Mouse (Mus musculus) erythroid progenitor cell, adult 5-6 weeks (primary cell): ENCODE results near the gene Haghl. TPM values are rescaled to one million over a fixed set of nuclear protein-coding genes. Genes with fewer than 3 reads are reported as not detected.
"Not testable (repeated sequence)": the region's sequence is repeated elsewhere in the genome, so short reads cannot be mapped to it uniquely, and the experiment has no call there.

Experiments used
- ATAC-seq: replicated peaks from 2 replicates; pipeline ENCODE4 v1.8.0; 2016; ENCODE audit warnings: moderate number of reproducible peaks, mild to moderate bottlenecking, moderate TSS enrichment, inconsistent platforms; ENCODE audit not compliant: poor library complexity, low FRiP score, severe bottlenecking
- total RNA-seq, 2 experiments: library from RNA; stranded (forward) in 1 of 2; stranded (reverse) in 1 of 2; fragments of 150-400 nt in 1 of 2; fragments of 186-747, 209-891 nt in 1 of 2; gene quantifications; 2 replicates each; pipeline versions ENCODE4 v1.2.3 to v1.2.4; 2015 to 2017; ENCODE audit warnings: low replicate concordance in 2 of 2

The Haghl gene
- total RNA-seq, 2 experiments from 2014 or later = 6.0 to 9.6 TPM

DNA sequence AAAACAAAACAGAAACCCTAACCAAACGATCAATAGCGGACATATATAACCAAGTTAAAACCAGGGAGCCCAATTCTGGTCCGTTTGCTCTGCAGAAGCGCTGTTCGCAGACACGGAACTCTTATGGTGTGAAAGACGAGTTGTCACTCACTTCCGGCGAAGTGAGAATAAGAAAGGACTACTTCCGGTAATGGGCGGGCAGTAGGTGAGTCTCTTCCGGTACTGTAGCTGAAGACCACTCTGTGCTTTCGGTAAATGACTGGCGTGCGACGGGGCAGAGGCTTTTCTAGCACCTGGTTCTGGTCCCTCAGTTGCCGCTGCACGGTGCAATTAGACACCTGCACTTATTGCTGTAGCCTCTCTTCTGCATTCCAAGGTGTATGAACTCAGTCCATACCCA lies 38.0 kb upstream of the Haghl start, which contains the start of gene Wdr24:
Gene Wdr24 (plus strand): TSS at position 176 of the 400 bp plus-strand sequence.
- ATAC-seq = peak; percentile 88

- ATAC-seq = peak; percentile 72
Observed at GRCm38 (mm10) chr17:25818851-25819780, 33.6 kb upstream of the Haghl start.

DNA sequence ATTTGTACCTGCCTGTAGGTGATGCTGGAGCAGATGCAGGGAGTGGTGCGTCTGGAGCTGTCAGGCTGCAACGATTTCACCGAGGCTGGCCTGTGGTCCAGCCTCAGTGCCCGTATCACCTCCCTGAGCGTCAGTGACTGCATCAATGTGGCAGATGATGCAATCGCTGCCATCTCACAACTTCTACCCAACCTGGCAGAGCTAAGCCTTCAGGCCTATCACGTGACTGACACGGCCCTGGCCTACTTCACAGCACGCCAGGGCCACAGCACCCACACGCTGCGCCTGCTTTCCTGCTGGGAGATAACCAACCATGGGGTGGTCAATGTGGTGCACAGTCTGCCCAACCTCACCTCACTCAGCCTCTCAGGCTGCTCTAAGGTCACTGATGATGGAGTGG lies 32.2 kb upstream of the Haghl start:
- ATAC-seq = no peak

DNA sequence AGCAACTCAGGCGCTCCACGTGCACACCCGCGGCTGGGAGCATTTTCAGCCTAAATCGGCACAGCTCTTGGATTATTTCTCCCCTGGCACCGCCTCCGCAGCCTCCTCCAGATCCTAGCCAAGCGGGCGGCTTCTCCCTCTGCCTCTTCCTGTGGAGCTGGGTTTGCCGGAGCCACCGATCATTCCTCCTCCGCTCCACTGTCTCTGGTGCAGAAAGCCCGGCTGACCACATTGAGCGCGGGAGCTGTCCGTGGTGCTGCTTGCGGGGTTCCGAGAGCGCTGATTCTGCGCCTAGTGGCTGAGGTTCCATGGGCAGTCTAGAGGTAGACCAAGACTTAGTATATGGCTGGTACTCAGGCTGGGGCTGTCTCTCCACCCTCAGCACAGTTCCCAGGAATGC lies 28.0 kb upstream of the Haghl start:
- peak; percentile 45 for ATAC-seq

DNA sequence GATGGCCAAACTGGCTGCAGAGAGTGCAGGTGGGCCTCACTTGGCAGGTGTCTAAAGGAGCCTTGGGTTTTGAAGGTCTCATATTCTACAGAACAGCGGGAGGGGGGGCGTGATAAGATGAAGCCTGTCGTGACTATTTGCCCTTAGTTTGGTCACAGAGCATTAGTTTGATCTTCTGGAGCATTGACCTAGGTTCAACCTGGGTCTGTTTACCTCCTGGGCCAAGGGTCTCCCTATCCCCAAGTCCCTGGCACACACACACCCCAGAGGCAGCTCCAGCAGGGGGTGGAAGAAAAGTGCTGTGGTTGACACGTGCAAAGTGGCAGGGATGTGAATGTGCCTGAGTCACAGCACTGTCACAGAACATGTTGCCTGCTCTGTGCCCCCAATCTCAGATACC lies 25.4 kb upstream of the Haghl start:
- no peak for ATAC-seq

- ATAC-seq = no peak
Observed at GRCm38 (mm10) chr17:25809606-25810340, 24.3 kb upstream of the Haghl start.

GRCm38 (mm10) chr17:25808789-25809605 lies 23.5 kb upstream of the Haghl start, which contains the start of gene Fbxl16:
Fbxl16 (plus strand) TSS chr17:25809085.
- no peak for ATAC-seq

DNA sequence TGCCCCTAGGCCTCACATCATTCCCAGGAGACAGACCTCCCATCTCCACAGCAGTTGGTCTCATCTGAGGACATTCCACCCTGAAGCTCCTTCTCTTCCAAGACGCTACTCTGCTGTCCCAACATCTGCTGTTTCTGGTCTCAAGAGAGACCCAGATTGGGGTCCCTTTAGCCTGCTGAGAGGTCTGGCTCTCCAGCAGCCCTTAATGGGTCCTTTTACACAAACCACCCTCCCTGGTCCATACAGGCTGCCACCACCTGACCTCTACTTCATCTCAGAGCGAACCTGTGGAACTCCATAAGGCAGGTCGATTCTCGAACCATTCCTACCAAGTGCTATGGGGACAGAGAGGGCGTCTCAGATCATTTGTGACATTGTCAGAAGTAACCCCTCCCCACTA lies 22.6 kb upstream of the Haghl start:
- no peak for ATAC-seq

- not testable (repeated sequence) for ATAC-seq
Observed at GRCm38 (mm10) chr17:25807452-25807851, 22.0 kb upstream of the Haghl start.

DNA sequence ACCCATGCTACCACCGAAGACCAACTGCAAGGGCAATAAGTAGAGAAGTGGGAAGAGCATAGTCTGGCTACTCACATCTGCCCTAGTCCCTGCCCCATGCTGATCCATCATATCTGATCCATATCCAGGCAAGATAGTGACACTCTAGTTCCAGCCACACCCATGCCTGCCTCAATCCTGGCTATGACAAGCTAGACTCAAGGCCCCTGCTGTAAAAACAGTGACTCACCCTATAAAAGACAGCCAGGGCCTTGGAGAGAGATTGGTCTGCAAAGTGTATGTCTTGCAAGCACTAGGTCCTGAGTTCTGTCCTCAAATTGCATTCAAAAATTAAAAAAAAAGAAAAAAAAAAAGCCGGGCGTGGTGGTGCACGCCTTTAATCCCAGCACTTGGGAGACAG lies 21.0 kb upstream of the Haghl start:
- ATAC-seq = no peak

GRCm38 (mm10) chr17:25802825-25803517 lies 17.5 kb upstream of the Haghl start:
- ATAC-seq = no peak

DNA sequence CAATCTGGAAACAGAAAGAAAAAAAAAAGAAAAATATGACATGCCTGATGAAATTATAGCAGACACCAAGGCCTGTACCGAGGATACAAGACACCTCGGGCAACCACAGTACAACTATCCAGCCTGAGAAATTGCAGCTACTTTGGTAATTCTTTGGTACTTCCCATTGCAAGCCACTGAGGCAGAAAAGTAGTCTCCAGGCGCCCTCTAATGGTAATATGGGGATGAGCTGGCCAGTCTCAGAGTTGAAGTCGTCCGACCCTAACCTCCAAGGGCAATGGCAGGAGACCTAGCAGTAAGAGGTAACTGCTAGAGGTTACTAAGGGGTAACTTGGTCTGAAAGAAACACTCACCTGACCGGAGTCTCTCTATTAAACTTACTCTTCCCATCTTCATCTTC lies 15.6 kb upstream of the Haghl start:
- peak; percentile 68 for ATAC-seq

DNA sequence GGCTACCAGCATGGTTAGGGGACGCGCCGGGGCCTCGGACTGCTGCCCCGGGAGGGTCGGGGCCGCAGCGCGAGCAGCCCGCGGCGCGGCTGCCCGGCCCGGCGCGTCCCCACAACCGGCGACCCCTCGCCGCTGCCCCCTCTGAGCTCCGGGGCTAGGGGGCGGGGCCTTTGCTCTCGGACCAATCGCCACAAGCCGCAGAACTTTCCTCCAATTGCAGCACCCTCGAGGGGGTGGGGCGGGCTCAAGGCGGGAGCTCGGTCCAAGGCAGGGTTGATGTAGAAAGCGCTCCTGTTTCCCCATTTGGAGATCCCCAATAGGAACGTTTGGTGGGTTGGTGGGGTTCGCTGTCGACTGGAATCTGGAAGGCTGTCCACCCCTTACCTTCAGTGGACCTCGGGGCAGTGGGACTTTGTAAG lies 11.5 kb upstream of the Haghl start, which contains the start of gene Metrn:
Gene Metrn (minus strand): TSS at position 186 of the 419 bp plus-strand sequence.
- peak; percentile 83 for ATAC-seq

DNA sequence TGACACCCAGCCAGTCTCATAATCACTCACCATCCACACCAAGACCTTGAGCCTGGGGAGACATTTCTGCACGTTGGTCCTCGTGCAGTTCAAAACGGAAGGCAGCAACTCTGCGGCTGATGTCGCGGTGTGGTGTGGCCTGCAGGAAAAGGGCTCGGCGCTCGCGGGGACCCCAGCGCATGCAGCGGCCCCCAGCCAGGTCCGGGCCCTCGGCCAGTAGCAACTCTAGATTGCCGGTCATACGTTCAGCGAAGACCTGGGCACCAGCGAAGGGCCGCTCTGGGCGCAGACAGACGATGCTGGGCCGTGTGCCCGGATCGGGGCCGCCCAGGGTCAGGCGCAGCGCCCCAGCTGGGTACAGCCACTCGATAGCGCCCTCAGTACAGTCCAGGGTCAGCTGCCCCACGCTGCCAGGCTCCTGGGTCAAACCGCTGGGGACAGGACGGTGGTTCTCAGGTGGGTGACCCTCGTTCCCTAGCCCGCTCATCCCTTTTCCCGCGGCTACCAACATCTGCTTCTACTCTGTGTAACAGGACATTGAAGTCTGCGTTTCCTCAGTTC lies 10.8 kb upstream of the Haghl start:
- ATAC-seq = no peak

- no peak for ATAC-seq
Observed at GRCm38 (mm10) chr17:25795609-25796092, 10.2 kb upstream of the Haghl start, which contains the start of gene AC134908.4. AC134908.4 (minus strand) TSS chr17:25795659.

DNA sequence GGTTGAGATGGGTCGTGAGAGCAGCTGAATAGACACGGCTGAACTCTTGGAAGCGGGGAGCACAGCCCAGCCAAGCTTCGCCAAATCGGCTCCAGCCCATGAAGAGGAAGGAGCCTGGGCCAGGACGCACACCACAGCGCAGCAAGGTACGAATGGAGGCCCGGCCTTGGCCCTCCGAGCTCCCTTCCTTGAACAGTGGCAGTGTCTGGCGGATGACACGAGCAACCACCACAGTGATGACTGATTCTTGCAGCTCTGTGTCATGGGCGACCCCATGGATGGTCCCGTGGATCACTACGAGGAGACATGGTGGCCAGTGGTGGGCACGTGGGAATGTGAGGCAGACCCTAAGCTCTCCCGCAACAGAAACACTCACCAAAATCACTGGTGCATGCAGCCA lies 9.5 kb upstream of the Haghl start:
- no peak for ATAC-seq

DNA sequence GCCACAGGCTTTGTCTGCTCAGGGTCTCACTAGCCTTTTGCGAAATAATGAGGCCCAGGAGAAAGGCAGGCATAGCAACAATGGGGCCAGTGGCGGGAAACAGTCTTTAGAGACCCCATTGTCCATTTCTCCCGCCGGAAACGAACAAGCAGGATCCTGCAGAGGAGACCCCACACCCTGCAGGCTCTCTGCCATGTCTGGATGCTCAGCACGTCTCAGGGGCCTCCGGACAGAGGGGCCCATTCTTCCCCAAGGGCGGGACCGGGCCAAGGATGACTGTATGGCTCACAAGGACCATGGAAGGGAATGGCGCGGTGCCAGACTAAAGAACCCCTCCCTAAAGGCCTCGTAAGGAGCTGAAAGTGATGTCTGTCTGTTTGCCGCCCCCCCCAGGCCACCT lies 8.7 kb upstream of the Haghl start:
- ATAC-seq = no peak

DNA sequence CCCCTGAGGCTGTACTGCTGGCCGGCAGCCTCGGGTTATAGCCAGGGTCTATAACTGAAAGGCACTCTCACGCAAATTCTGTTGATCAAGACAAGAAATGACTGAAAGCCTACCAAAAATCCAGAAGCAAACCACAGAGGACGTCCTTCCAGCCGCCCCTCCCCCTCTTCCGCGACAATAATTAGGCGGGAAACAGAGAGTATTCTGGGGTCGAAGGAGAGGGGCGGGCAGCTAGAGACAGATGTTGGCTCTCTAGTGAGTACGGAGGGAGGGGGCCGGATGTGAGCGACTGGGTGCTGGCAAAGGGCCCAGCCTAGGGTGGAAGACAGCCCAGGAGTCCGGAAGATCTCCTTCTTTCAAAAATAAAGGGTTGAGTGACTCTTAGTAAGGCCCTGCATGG lies 7.1 kb upstream of the Haghl start, which contains the start of gene Fam173a:
Gene Fam173a (minus strand): TSS at position 287 of the 400 bp plus-strand sequence.
- ATAC-seq = peak; percentile 23
